Mouse (Mus musculus) heart, embryonic 10.5 days (tissue): ENCODE measurements around the gene Eef2. TPM values are rescaled to one million over a fixed set of nuclear protein-coding genes. Genes with fewer than 3 reads are reported as not detected.

ENCODE experiments used
- DNase-seq: peaks from one replicate; pipeline ENCODE4 v3.0.0-alpha.2; 2017; ENCODE audit warnings: low spot score
- H3K27ac ChIP-seq: fragments of 300-500 bp; sonication (generic); 2 replicates; pipeline ENCODE4 v1.5.1; 2016; ENCODE audit warnings: mild to moderate bottlenecking
- H3K27me3 ChIP-seq: fragments of 300-500 bp; sonication (generic); 2 replicates; pipeline ENCODE4 v1.6.1; 2016; ENCODE audit warnings: mild to moderate bottlenecking; ENCODE audit not compliant: poor library complexity, insufficient read depth, severe bottlenecking
- H3K36me3 ChIP-seq: fragments of 300-500 bp; sonication (generic); 2 replicates; pipeline ENCODE4 v1.6.1; 2016; ENCODE audit warnings: mild to moderate bottlenecking, moderate library complexity
- H3K4me1 ChIP-seq: fragments of 300-500 bp; sonication (generic); 2 replicates; pipeline ENCODE4 v1.6.1; 2016; ENCODE audit warnings: mild to moderate bottlenecking
- H3K4me3 ChIP-seq: fragments of 300-500 bp; sonication (generic); 2 replicates; pipeline ENCODE4 v1.5.1; 2016; ENCODE audit warnings: mild to moderate bottlenecking, moderate library complexity
- H3K9me3 ChIP-seq: fragments of 300-500 bp; sonication (generic); 2 replicates; pipeline ENCODE4 v1.6.1; 2016; ENCODE audit warnings: mild to moderate bottlenecking, moderate library complexity
- WGBS: fragments of 180-500 bp; shearing (Covaris S2); methylation state at CpG from one replicate; pipeline ENCODE4 v1.1.7; 2016; 5-methylcytosine and 5-hydroxymethylcytosine counted together
- polyA plus RNA-seq: library from polyadenylated mRNA; unstranded; fragments of >200 nt; fragmentation: Nextera tagmentation; extraction: Ambion mirVana; gene quantifications from 2 replicates; pipeline ENCODE4 v1.2.1, GENCODE M21; 2016

Gene Eef2
- polyA plus RNA-seq, 1 experiment from 2014 or later, result 460 TPM

DNA sequence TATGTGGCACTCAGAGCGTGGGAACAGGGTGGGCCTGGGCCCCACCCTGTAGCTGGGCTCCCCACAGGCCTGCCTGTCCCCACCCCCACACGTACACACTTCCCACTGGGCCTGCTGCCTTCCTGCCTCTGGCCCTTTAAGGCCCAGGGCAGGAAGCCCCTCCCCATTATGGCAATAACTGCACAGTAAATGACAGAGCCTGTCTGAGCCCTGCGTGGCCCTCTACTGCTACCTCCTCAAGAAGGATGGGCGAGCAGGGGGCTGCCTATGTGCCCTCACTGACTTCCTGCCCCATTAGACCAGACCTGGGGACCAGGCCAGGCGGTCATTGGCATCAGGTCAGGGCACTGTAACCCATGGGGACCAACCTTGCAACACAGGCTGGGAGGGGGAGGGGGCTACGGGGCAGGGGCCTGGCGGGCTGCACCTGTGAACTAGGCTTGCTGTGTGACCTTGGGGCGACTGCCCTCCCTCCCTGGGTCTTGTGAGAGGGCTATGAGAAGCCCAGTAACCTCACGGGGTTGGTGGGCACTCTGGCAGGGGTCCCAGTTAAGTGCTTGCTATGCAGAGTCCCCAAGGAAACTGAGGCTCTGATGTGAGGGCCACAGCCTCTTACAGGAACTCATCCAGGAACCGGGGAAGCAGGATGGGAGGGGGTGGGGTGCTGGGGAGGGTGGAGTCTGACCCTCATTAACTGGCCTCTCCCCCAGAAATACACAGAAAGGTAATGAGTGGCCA lies 35.5 kb upstream of the Eef2 start:
- Histone ChIP-seq H3K27ac (peak overlapping the region; percentile 98), H3K27me3 (peaks cover 3% of the 10 kb centered on the region), H3K9me3 (no peaks in the 10 kb centered on the region), H3K4me3 (peak overlapping the region; percentile 93), H3K4me1 (peaks cover 83% of the 10 kb centered on the region), H3K36me3 (peaks cover 37% of the 10 kb centered on the region)
- no peak for DNase-seq
- 61% methylated on average over 10 of the region's 10 CpGs for WGBS

- no peak for DNase-seq
- H3K27me3 ChIP-seq, result no peaks in the 10 kb centered on the region
- peaks cover 85% of the 10 kb centered on the region for H3K4me1 ChIP-seq
- peaks cover 44% of the 10 kb centered on the region for H3K36me3 ChIP-seq
- H3K27ac ChIP-seq, result peak overlapping the region; percentile 98
- 80% methylated on average over 7 of the region's 7 CpGs for WGBS
- H3K4me3 ChIP-seq, result peak overlapping the region; percentile 93
- no peaks in the 10 kb centered on the region for H3K9me3 ChIP-seq
Observed at GRCm38 (mm10) chr10:81141455-81142210, 34.8 kb upstream of the Eef2 start.

- Histone ChIP-seq H3K4me1 (peaks cover 86% of the 10 kb centered on the region), H3K9me3 (no peaks in the 10 kb centered on the region), H3K4me3 (0 out of 2 replicates have a peak overlapping the region, but pooled peaks have one; percentile 16), H3K36me3 (peaks cover 54% of the 10 kb centered on the region), H3K27ac (peak overlapping the region; percentile 98), H3K27me3 (no peaks in the 10 kb centered on the region)
- DNase-seq, result no peak
- 83% methylated on average over 5 of the region's 5 CpGs for WGBS
Observed at GRCm38 (mm10) chr10:81142551-81142981, 33.9 kb upstream of the Eef2 start.

- 92% methylated on average over 7 of the region's 7 CpGs for WGBS
- peak overlapping the region; percentile 98; the same call in 1 of the 2 replicates for H3K27ac ChIP-seq
- no peaks in the 10 kb centered on the region for H3K9me3 ChIP-seq
- H3K4me1 ChIP-seq, result peaks cover 82% of the 10 kb centered on the region
- no peak overlapping the region for H3K4me3 ChIP-seq
- H3K36me3 ChIP-seq, result peaks cover 60% of the 10 kb centered on the region
- no peak for DNase-seq
- H3K27me3 ChIP-seq, result no peaks in the 10 kb centered on the region
Observed at GRCm38 (mm10) chr10:81143157-81143633, 33.2 kb upstream of the Eef2 start.

- Histone ChIP-seq H3K9me3 (no peaks in the 10 kb centered on the region), H3K27me3 (no peaks in the 10 kb centered on the region), H3K4me1 (peaks cover 74% of the 10 kb centered on the region), H3K36me3 (peaks cover 67% of the 10 kb centered on the region), H3K27ac (no peak overlapping the region), H3K4me3 (no peak overlapping the region)
- WGBS, result 95% methylated on average over 52 of the region's 52 CpGs
- DNase-seq, result no peak
Observed at GRCm38 (mm10) chr10:81143845-81144437, 32.5 kb upstream of the Eef2 start.

- H3K27ac ChIP-seq, result no peak overlapping the region
- no peaks in the 10 kb centered on the region for H3K9me3 ChIP-seq
- H3K4me3 ChIP-seq, result no peak overlapping the region
- H3K36me3 ChIP-seq, result peaks cover 75% of the 10 kb centered on the region
- H3K27me3 ChIP-seq, result no peaks in the 10 kb centered on the region
- no peak for DNase-seq
- H3K4me1 ChIP-seq, result peaks cover 67% of the 10 kb centered on the region
- WGBS, result 90% methylated on average over 27 of the region's 27 CpGs
Observed at GRCm38 (mm10) chr10:81144667-81145066, 31.8 kb upstream of the Eef2 start.

DNA sequence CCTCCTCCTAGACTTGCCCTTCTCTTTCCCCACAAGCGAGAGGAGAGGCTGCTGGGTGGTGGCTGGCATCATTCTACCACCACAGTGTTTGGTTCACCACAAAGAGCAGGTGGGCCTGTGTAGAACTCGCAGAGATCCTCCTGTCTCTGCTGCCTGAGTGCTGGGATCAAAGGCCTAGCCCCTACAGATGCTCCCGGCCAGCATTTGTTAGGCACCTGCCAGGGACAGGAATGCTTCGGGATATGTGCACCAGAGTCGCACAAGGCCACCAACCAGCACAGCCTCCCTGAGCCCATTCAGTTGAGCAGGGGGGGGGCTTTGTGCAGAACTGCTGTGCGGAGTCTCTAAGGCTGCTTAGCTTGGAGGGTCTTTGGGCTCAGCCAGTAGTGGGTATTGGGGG lies 31.1 kb upstream of the Eef2 start:
- no peak for DNase-seq
- 91% methylated on average over 6 of the region's 6 CpGs for WGBS
- Histone ChIP-seq H3K27me3 (no peaks in the 10 kb centered on the region), H3K9me3 (no peaks in the 10 kb centered on the region), H3K27ac (no peak overlapping the region), H3K36me3 (peaks cover 81% of the 10 kb centered on the region), H3K4me3 (no peak overlapping the region), H3K4me1 (peaks cover 61% of the 10 kb centered on the region)

- H3K4me3 ChIP-seq, result no peak overlapping the region
- no peaks in the 10 kb centered on the region for H3K27me3 ChIP-seq
- WGBS, result 87% methylated on average over 7 of the region's 7 CpGs
- DNase-seq, result no peak
- H3K36me3 ChIP-seq, result peaks cover 83% of the 10 kb centered on the region
- no peaks in the 10 kb centered on the region for H3K9me3 ChIP-seq
- H3K27ac ChIP-seq, result peak overlapping the region; percentile 31; the same call in 1 of the 2 replicates
- H3K4me1 ChIP-seq, result peaks cover 56% of the 10 kb centered on the region
Observed at GRCm38 (mm10) chr10:81145778-81146177, 30.7 kb upstream of the Eef2 start.

GRCm38 (mm10) chr10:81146296-81146695 lies 30.1 kb upstream of the Eef2 start:
- no peaks in the 10 kb centered on the region for H3K27me3 ChIP-seq
- 88% methylated on average over 4 of the region's 4 CpGs for WGBS
- no peak for DNase-seq
- H3K4me3 ChIP-seq, result no peak overlapping the region
- peaks cover 51% of the 10 kb centered on the region for H3K4me1 ChIP-seq
- no peaks in the 10 kb centered on the region for H3K9me3 ChIP-seq
- H3K36me3 ChIP-seq, result peaks cover 80% of the 10 kb centered on the region
- 0 out of 2 replicates have a peak overlapping the region, but pooled peaks have one; percentile 31 for H3K27ac ChIP-seq

DNA sequence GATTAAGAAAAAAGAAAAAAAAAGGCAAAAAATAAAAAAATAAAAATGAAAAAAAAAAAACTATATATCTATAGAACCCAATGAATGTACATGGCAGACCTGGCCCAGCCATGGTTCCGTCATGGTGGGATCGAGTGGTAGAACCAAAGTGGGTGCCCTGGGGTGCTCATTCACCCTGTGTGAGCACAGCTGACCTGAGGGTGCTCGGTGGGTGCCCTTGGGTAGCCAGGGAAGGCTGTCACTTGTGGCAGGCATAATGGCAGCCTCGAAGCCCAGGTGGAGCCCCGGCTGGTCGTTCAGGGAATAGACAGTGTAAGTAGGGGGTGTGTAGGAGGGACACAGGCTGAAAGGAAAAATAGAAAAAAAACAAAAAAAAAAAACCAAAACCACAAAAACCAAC lies 25.2 kb upstream of the Eef2 start:
- H3K9me3 ChIP-seq, result no peaks in the 10 kb centered on the region
- no peak for DNase-seq
- peaks cover 31% of the 10 kb centered on the region for H3K4me1 ChIP-seq
- no peaks in the 10 kb centered on the region for H3K27me3 ChIP-seq
- H3K36me3 ChIP-seq, result peaks cover 81% of the 10 kb centered on the region
- 76% methylated on average over 6 of the region's 6 CpGs for WGBS
- no peak overlapping the region for H3K27ac ChIP-seq
- no peak overlapping the region for H3K4me3 ChIP-seq

- H3K9me3 ChIP-seq, result no peaks in the 10 kb centered on the region
Observed at GRCm38 (mm10) chr10:81152609-81153008, 23.8 kb upstream of the Eef2 start.

DNA sequence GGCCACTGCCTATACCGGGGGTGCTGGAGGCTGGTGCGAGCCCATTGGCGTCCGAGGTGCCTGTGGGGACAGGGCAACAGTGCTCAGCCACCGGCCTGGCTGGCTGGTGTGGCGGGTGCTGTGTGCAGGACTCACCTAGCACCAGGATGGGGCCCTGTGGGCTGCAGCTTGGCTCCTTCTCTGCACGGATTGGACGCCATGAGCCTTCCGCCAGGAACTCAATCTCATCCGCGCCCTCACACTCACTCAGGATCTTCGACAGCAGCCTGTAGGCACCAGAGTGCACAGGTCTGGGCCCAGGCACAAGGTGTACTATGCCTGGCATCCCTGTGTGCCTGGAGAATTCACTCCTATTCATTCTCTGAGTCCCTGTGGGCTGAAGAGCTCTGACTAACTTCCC lies 22.1 kb upstream of the Eef2 start:
- no peaks in the 10 kb centered on the region for H3K9me3 ChIP-seq
- no peaks in the 10 kb centered on the region for H3K27me3 ChIP-seq
- DNase-seq, result no peak
- H3K36me3 ChIP-seq, result peaks cover 81% of the 10 kb centered on the region
- peaks cover 27% of the 10 kb centered on the region for H3K4me1 ChIP-seq
- WGBS, result 86% methylated on average over 12 of the region's 12 CpGs
- H3K27ac ChIP-seq, result peak overlapping the region; percentile 37; the same call in 1 of the 2 replicates
- H3K4me3 ChIP-seq, result no peak overlapping the region

More at GRCm38 (mm10) chr10:81152609-81153008, 23.8 kb upstream of the Eef2 start:
- no peak for DNase-seq
- H3K36me3 ChIP-seq, result peaks cover 81% of the 10 kb centered on the region
- peak overlapping the region; percentile 77 for H3K27ac ChIP-seq
- H3K4me3 ChIP-seq, result no peak overlapping the region
- peaks cover 22% of the 10 kb centered on the region for H3K4me1 ChIP-seq
- 62% methylated on average over 12 of the region's 12 CpGs for WGBS
- no peaks in the 10 kb centered on the region for H3K27me3 ChIP-seq

DNA sequence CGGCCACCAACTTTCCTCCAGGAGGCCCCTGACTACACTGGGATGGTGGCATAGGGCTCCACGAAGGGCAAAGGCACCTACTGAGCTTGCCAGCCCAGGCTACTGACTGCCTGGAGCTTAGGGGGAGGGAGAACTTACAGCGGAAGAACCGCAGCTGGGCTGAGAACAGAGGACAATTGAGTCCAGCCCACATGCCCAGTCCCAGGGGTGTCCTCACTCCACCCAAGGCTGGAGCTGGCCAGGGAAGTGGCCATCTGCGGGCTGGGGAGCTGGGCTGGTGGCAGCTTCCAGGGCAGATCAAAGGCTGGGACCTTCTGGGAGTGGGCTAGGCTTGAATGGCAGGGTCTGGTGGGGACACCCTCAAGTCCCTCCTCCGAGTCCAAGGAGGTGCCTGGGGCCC lies 21.7 kb upstream of the Eef2 start:
- Histone ChIP-seq H3K4me3 (no peak overlapping the region), H3K36me3 (peaks cover 79% of the 10 kb centered on the region), H3K27ac (no peak overlapping the region), H3K27me3 (no peaks in the 10 kb centered on the region), H3K4me1 (peaks cover 27% of the 10 kb centered on the region), H3K9me3 (no peaks in the 10 kb centered on the region)
- 85% methylated on average over 6 of the region's 6 CpGs for whole genome bisulfite sequencing
- DNase-seq, result no peak
